In the genomic region with DNA sequence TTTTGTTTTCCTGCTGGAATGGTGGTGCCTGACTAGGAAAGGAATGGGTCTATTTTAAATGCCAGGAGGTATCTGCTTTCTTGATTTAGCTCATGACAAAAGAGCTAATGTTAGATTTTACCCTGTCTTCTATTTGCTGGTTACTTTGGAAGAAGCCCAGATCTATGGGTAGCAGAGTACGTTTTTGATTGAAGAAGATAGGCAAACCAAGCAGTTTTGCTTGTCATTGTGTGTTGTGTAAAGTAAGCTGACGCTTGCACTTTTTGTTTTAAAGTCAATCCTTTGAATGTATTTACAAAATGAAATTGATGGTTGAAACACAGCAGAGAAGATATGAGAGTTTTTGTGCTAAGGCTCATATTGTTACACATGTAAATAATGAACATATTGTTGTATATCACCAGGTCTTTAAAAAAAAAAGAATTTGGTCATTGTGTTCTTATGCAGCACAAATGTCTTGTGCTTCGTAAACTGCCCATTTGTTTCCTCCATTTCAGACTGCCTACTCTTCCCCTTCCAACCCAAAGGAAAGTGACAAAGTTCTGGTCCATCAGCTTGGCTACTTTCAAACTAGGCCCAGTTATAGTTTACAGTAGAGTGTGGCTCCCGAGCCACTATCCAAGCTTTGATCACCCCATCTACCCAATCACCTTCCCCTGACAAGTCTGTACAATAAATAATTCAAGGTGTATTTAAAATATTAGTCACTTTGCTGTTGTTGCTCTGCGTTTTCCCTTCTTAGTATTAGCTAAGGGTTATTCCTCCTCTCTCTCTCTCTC, we compare ENCODE assay signal across 13 mouse cellular contexts. TPM values are rescaled to one million over a fixed set of nuclear protein-coding genes. Genes with fewer than 3 reads are reported as not detected.
DNase-seq lines count a peak whose midpoint lies in the region; ATAC-seq lines count a peak whose summit lies in the region.
"Had no signal": no experiment of that assay in that cellular context is flagged by ENCODE, and none has a peak within 500 bp of the region (broad histone marks: within the 10 kb centered on the region; RNA-seq: fewer than 3 reads in every experiment).

No protein-coding gene starts in this region.

- peaks cover 8% of the 10 kb centered on the region; the same call in 1 of the 2 replicates for H3K36me3 ChIP-seq in neural tube, embryonic 11.5 days (ENCODE audit: control insufficient read depth, insufficient read depth, low read length)
- no peaks in the 10 kb centered on the region for H3K36me3 ChIP-seq in forebrain, embryonic 16.5 days (ENCODE audit: control insufficient read depth, insufficient read depth)
- peaks cover 23% of the 10 kb centered on the region for H3K36me3 ChIP-seq in midbrain, embryonic 13.5 days
- H3K36me3 ChIP-seq: limb, embryonic 10.5 days had no signal

- no peak for DNase-seq in neural tube, embryonic 11.5 days (ENCODE audit: low spot score)
- no peak for DNase-seq in neural tube, embryonic 10.5 days (ENCODE audit: extremely low spot score, low spot score)
- DNase-seq in cerebellum, adult 9-11 months: no peak
- no peak for DNase-seq in adrenal gland, postnatal 4 days (ENCODE audit: low spot score in 2 of 2)
- DNase-seq in cerebellum, postnatal 4 days (ENCODE audit: low spot score in 2 of 2): no peak
- DNase-seq: heart, postnatal 10 days; liver, postnatal 0 days; thymus, postnatal 25 days had no signal

- no peak for ATAC-seq in neural tube, embryonic 11.5 days (ENCODE audit: insufficient read depth, low FRiP score, low TSS enrichment)
- ATAC-seq in forebrain, embryonic 16.5 days: no peak
- no peak for ATAC-seq in midbrain, embryonic 13.5 days
- ATAC-seq: liver, postnatal 0 days had no signal

- H3K9ac ChIP-seq in neural tube, embryonic 11.5 days (ENCODE audit: low read length): peak overlapping the region; percentile 66
- H3K9ac ChIP-seq in forebrain, embryonic 16.5 days (replicated peaks; ENCODE audit: low read depth, low read length): peak overlapping the region; percentile 69
- H3K9ac ChIP-seq in midbrain, embryonic 13.5 days (replicated peaks): peak overlapping the region; percentile 74
- H3K9ac ChIP-seq: liver, postnatal 0 days had no signal

- no peaks in the 10 kb centered on the region for H3K9me3 ChIP-seq in neural tube, embryonic 11.5 days (ENCODE audit: control insufficient read depth, low read length)
- no peaks in the 10 kb centered on the region for H3K9me3 ChIP-seq in forebrain, embryonic 16.5 days (ENCODE audit: control insufficient read depth, low read length)
- H3K9me3 ChIP-seq in midbrain, embryonic 13.5 days: no peaks in the 10 kb centered on the region
- H3K9me3 ChIP-seq: limb, embryonic 10.5 days had no signal

- H3K27ac ChIP-seq in neural tube, embryonic 11.5 days (ENCODE audit: low read depth, low read length): 0 out of 2 replicates have a peak overlapping the region, but pooled peaks have one; percentile 39
- H3K27ac ChIP-seq in forebrain, embryonic 16.5 days (ENCODE audit: low read length): peak overlapping the region; percentile 60
- peak overlapping the region; percentile 70 for H3K27ac ChIP-seq in midbrain, embryonic 13.5 days
- H3K27ac ChIP-seq: limb, embryonic 10.5 days had no signal

- peaks cover 18% of the 10 kb centered on the region for H3K4me1 ChIP-seq in neural tube, embryonic 11.5 days (ENCODE audit: control insufficient read depth, insufficient read depth, low read length)
- peaks cover 37% of the 10 kb centered on the region for H3K4me1 ChIP-seq in forebrain, embryonic 16.5 days (replicated peaks; ENCODE audit: control insufficient read depth, insufficient read depth, low read length)
- peaks cover 58% of the 10 kb centered on the region for H3K4me1 ChIP-seq in midbrain, embryonic 13.5 days (replicated peaks)

- peak overlapping the region; percentile 71 for H3K4me2 ChIP-seq in neural tube, embryonic 11.5 days (ENCODE audit: low read depth)
- H3K4me2 ChIP-seq in forebrain, embryonic 16.5 days (ENCODE audit: low read length): peak overlapping the region; percentile 67
- H3K4me2 ChIP-seq in midbrain, embryonic 13.5 days (replicated peaks): peak overlapping the region; percentile 64

- peaks cover 32% of the 10 kb centered on the region for H3K27me3 ChIP-seq in neural tube, embryonic 11.5 days (ENCODE audit: control insufficient read depth, insufficient read depth, low read length)
- H3K27me3 ChIP-seq in forebrain, embryonic 16.5 days (replicated peaks; ENCODE audit: control insufficient read depth, insufficient read depth, low read length): no peaks in the 10 kb centered on the region
- H3K27me3 ChIP-seq in midbrain, embryonic 13.5 days: no peaks in the 10 kb centered on the region

- H3K4me3 ChIP-seq in neural tube, embryonic 11.5 days (ENCODE audit: low read depth, low read length): peak overlapping the region; percentile 95
- H3K4me3 ChIP-seq in forebrain, embryonic 16.5 days (replicated peaks; ENCODE audit: low read length): peak overlapping the region; percentile 53
- peak overlapping the region; percentile 96 for H3K4me3 ChIP-seq in midbrain, embryonic 13.5 days (replicated peaks)
- H3K4me3 ChIP-seq: limb, embryonic 10.5 days had no signal

- WGBS in neural tube, embryonic 11.5 days: 5% methylated on average over 5 of the region's 5 CpGs
- WGBS in forebrain, embryonic 16.5 days: 10% methylated on average over 5 of the region's 5 CpGs
- WGBS in midbrain, embryonic 13.5 days: 8% methylated on average over 5 of the region's 5 CpGs

RNA-seq across cellular contexts. Expression of gene Pou3f3, which starts 6.5 kb away (rescaled TPM):
- polyA plus RNA-seq in neural tube, embryonic 11.5 days (2014; fragmentation: Nextera tagmentation; extraction: Ambion mirVana): 11.4 and 11.9 TPM in 2 replicates
- polyA plus RNA-seq in forebrain, embryonic 16.5 days (2015; fragmentation: Nextera tagmentation; extraction: Ambion mirVana): 41.0 and 56.6 TPM in 2 replicates
- 28.2 and 28.4 TPM in 2 replicates for polyA plus RNA-seq in midbrain, embryonic 13.5 days (2015; fragmentation: Nextera tagmentation; extraction: Ambion mirVana)
- total RNA-seq in adrenal gland, postnatal 4 days (2021): 1 to 10 TPM in 1 of 2 experiments, under 1 TPM in 1; 0.68 to 6.3 TPM
- total RNA-seq: granulocyte monocyte progenitor cell, adult 5-6 weeks; heart, postnatal 10 days had no signal
- polyA plus RNA-seq: large intestine, adult 2 months; limb, embryonic 10.5 days; liver, postnatal 0 days had no signal
